Mouse (Mus musculus) duodenum, adult 2 months (tissue): ENCODE measurements around the gene C530025M09Rik. TPM values are rescaled to one million over a fixed set of nuclear protein-coding genes. Genes with fewer than 3 reads are reported as not detected.

Source experiments
- polyA plus RNA-seq: library from polyadenylated mRNA; depleted of rRNA; stranded (reverse); fragments of >200 nt; gene quantifications from 2 replicates; pipeline ENCODE4 v1.2.3, GENCODE M21; 2012; ENCODE audit warnings: low replicate concordance; rRNA removed

Gene C530025M09Rik
- not detected in 2 replicates for polyA plus RNA-seq

GRCm38 (mm10) chr2:149830536-149831458 is at the start of gene C530025M09Rik:
C530025M09Rik (minus strand) TSS chr2:149831213.

GRCm38 (mm10) chr2:149828911-149829310 is 2.1 kb downstream of the C530025M09Rik start, which contains the start of gene Syndig1:
Syndig1 (plus strand) TSS chr2:149829211.

Other genes starting within 250 kb of the C530025M09Rik start
- gene Syndig1, start 2.0 kb downstream of the C530025M09Rik start, polyA plus RNA-seq = 0.54 and 0.85 TPM in 2 replicates